Mouse (Mus musculus) megakaryocyte-erythroid progenitor cell, adult 5 weeks (primary cell): ENCODE results near the gene Tmem126b. TPM values are rescaled to one million over a fixed set of nuclear protein-coding genes. Genes with fewer than 3 reads are reported as not detected.

ENCODE experiments used
- polyA plus RNA-seq: library from polyadenylated mRNA; stranded (reverse); fragments of >175 nt; gene quantifications from 2 replicates; pipeline ENCODE4 v1.2.3, GENCODE M21; 2012

The Tmem126b gene
- 2.0 and 4.0 TPM in 2 replicates for polyA plus RNA-seq

DNA sequence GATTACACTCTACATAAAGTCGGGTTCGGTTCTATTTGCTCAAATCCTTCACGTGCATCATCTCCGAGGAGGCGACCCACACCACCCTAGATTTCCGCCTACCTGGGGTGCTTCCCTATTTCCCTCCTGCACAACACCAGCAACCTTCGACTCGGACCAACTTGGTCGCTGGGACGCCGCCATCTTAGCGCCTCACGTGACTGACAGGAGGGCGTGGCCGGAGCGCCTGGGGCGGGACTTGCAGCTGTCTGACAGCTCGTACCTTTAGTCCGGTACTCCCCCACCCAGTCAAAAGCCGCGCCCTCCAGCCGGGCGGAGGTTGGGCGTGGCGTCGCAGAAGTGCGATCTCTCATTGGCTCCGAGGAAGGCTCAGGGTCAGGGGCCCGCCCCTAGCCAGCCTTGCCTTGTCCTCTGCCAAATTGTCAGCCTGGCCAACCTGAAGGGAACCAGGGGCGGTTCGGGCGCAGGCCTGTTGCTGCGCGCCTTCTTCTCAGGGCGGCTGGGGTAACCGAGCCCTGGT lies at the start of gene Tmem126b:
Gene Tmem126b (minus strand): TSS at position 209 of the 520 bp plus-strand sequence.

DNA sequence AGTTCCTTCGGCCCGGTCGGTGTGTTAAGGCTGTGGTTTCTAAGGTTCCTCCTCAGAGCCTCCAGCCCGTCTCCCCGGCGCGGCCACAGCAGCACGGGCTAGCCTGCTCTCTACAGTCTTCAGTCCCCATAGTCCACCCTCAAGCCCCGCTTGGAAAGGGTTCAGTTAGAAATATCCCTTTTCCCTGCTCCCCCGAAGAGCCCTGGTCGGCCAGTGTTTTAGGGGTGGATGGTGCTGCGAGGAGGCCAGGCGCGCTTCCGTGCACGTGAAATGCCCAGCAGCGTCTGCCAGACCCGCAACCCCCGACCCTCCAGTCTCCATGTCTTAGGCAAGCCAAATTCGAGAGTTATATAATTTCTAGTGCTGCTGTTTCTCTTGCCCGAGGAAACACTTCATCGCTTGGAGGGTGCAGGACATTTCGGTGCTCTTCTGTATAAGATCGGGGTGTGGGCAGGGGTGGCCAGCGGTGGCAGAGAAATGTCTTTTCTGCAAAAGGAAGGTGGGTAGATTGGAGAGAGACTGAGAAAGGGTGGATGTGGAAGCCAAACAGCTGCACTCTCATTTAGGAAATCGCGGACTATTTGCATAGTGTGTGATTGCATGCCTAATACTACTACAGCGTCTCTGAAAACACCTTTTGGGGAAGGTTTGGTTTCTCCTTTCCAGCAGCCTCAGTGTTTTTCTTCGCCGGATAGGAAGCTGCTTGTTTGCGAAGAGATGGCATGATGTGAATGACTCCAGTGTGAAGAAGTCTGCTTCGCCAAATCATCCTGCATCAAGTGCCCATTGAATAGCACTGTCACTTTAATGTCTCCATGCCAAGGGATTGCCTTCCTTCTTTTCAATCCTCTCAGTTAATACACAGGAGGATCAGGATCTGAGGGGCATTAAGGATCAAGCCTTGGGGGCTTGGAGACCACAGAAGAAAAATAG lies 778 bp upstream of the Tmem126b start, which contains the start of gene Dlg2:
Gene Dlg2 (plus strand): TSS at position 360 of the 933 bp plus-strand sequence.

DNA sequence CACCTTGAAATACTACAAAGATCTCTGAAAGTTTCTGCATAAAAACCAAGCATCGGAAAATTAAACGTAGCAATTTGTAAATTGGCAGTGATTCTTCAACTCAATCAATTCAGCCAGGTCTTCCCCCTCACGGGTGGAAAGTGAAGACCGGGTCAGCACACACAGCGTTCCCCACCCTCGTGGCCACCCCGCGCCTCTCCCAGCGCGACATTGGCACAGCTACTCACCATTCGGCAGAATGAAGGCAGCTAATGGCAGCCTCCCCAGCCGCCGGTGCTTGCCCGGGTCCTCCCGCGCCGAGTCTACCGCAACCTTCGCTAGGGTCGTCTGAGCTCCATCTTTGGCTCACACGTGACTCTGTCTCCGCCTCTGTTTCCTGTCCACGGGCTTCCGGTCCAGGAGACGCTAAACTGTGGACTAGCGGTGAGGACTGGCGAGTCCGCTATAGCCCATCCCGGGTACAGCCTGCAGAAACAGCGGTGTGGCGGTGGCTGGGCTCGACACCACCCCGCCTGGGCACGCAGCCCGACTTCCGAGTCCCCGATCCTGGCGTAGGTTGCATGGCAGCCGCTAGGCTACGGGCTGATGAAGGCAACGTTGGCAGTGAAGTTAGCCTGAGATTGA lies 18.8 kb downstream of the Tmem126b start, which contains the start of gene Tmem126a:
Gene Tmem126a (minus strand): TSS at position 385 of the 624 bp plus-strand sequence.

DNA sequence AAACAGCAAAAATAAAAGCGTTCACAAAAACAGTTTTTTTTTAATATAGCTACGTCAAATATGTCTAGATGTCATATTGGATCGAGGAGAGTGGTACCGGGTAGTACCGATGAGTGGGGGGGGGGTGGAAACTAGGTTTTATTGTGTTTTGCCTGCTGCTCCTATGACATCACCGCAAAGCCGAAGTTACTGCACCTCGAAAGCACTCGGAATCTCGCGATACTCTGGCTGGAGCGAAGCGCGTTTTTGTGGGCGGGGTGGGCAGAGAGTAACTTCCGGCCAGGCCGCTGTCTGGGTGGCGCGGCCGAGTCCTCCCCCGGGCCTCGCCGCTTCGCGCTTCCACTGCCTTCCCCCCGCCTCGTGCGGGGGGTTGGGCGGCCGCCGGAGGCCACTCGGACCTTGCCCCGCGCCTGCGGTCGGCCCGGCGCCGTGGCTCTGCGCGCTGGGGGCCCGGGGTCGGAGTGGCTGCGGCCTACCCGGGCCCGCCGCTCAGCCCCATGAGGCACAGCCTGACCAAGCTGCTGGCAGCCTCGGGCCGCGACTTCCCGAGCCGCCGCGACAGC lies 33.2 kb downstream of the Tmem126b start, which contains the start of gene Crebzf:
Gene Crebzf (plus strand): TSS at position 212 of the 563 bp plus-strand sequence.

DNA sequence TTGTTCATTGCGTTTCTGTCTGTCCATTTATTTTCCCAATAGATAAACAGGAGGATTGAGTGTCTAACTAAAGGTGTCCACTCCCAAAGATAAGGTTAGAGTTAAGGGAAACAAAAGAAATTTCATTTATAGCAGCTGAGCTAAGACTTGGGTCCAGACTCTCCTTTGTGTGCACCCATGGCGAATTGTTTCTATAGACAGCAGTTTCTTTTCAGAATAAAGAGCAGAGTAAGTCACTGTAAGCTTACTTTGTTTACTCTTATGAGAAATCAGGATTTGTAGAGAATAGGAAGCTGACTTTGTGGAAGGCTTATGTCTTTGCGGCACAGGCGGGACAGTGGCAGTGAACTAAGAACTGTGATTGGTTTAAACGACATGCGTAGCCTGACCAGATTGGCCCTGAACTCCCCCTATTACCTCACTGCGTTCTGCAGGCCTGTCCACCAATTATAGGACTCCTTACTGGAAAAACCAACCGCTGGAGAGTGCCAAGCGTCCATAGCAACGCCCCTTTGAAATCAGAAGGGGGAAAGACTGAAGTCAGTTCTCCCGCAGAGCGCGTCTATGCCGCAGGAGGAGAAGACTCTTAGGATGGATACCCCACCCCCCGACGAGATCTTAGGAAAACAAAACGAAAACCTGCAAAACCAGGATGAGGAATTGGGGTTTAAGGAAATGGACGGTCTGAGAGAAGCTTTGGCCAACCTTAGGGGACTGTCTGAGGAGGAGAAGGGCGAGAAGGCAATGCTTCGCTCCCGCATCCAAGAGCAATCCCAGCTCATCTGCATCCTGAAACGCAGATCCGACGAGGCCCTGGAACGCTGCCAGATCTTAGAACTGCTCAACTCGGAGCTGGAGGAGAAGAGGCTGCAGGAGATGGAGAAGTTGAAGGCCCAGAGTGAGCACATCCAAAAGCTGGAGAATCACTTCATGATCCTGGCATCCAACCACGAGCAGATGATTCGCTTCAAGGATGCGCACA lies 49.5 kb downstream of the Tmem126b start, which contains the start of gene Ccdc89:
Gene Ccdc89 (plus strand): TSS at position 558 of the 982 bp plus-strand sequence.

Other genes starting within 250 kb of the Tmem126b start
- not detected in 2 replicates for gene Ccdc83, start 210.2 kb downstream of the Tmem126b start, polyA plus RNA-seq
- gene Sytl2, start 173.7 kb downstream of the Tmem126b start, polyA plus RNA-seq, result 0.11 and 0.36 TPM in 2 replicates
- 0.03 TPM in 1 of 2 replicates, not detected in the other for gene Ccdc89, start 49.4 kb downstream of the Tmem126b start, polyA plus RNA-seq
- 50.0 and 64.2 TPM in 2 replicates for gene Crebzf, start 33.3 kb downstream of the Tmem126b start, polyA plus RNA-seq
- 33.0 and 33.2 TPM in 2 replicates for gene Tmem126a, start 18.8 kb downstream of the Tmem126b start, polyA plus RNA-seq
- 0.22 and 0.44 TPM in 2 replicates for gene Dlg2, start 671 bp upstream of the Tmem126b start, polyA plus RNA-seq